Mouse (Mus musculus) hindbrain, embryonic 14.5 days (tissue): ENCODE measurements at regions not wholly inside any gene's neighbourhood (a gene's known extent, or its start where the extent isn't known, plus 50 kb on each side); places are given as distances from the start of the nearest gene placed in this dataset.

ENCODE experiments used
- ATAC-seq: fragments of 200-750 bp; cut with Nextera tagmentation; 2 replicates; pipeline ENCODE4 v1.8.0; 2017; ENCODE audit warnings: moderate number of reproducible peaks, mild to moderate bottlenecking, moderate TSS enrichment, moderate library complexity; ENCODE audit not compliant: low FRiP score
- DNase-seq: peaks from one replicate; pipeline ENCODE4 v3.0.0-alpha.2; 2015; ENCODE audit warnings: low spot score
- H3K27ac ChIP-seq: fragments of 300-500 bp; sonication (generic); 2 replicates; pipeline ENCODE4 v1.5.1; 2014; ENCODE audit warnings: mild to moderate bottlenecking, moderate library complexity
- H3K27me3 ChIP-seq: fragments of 300-500 bp; sonication (generic); 2 replicates; pipeline ENCODE4 v1.6.1; 2014; ENCODE audit warnings: mild to moderate bottlenecking, low read length, mixed read lengths; ENCODE audit not compliant: control insufficient read depth, insufficient read depth
- H3K36me3 ChIP-seq: fragments of 300-500 bp; sonication (generic); replicated peaks from 2 replicates; pipeline ENCODE4 v1.6.1; 2014; ENCODE audit not compliant: control insufficient read depth, insufficient read depth
- H3K4me1 ChIP-seq: fragments of 300-500 bp; sonication (generic); replicated peaks from 2 replicates; pipeline ENCODE4 v1.6.1; 2014; ENCODE audit warnings: antibody characterized with exemption, low read length, mixed read lengths; ENCODE audit not compliant: control insufficient read depth, insufficient read depth
- H3K4me2 ChIP-seq: fragments of 300-500 bp; sonication (generic); replicated peaks from 2 replicates; pipeline ENCODE4 v1.6.1; 2014; ENCODE audit warnings: mild to moderate bottlenecking, moderate library complexity
- H3K4me3 ChIP-seq: fragments of 300-500 bp; sonication (generic); replicated peaks from 2 replicates; pipeline ENCODE4 v1.5.1; 2014; ENCODE audit warnings: mild to moderate bottlenecking, low read length
- H3K9ac ChIP-seq: fragments of 300-500 bp; sonication (generic); 2 replicates; pipeline ENCODE4 v1.6.1; 2014
- H3K9me3 ChIP-seq: fragments of 300-500 bp; sonication (generic); 2 replicates; pipeline ENCODE4 v1.6.1; 2016; ENCODE audit warnings: low read length; ENCODE audit not compliant: control insufficient read depth
- WGBS: fragments of 180-500 bp; shearing (Covaris S2); extraction: QIAGEN DNeasy Blood & Tissue Kit; methylation state at CpG from one replicate; pipeline ENCODE4 v1.1.7; 2014; 5-methylcytosine and 5-hydroxymethylcytosine counted together

- ATAC-seq: no peak
- Histone ChIP-seq H3K27ac (no peak overlapping the region), H3K36me3 (no peaks in the 10 kb centered on the region), H3K4me3 (no peak overlapping the region), H3K4me2 (no peak overlapping the region), H3K9me3 (peaks cover 3% of the 10 kb centered on the region; the same call in 1 of the 2 replicates), H3K4me1 (no peaks in the 10 kb centered on the region), H3K9ac (no peak overlapping the region), H3K27me3 (no peaks in the 10 kb centered on the region)
- no peak for DNase-seq
- 67% methylated on average over 3 of the region's 3 CpGs for WGBS
Observed at GRCm38 (mm10) chr6:107059001-107059765, 259.3 kb upstream of the Crbn start.

GRCm38 (mm10) chr6:107062886-107063565 is 263.1 kb upstream of the Crbn start:
- ATAC-seq (no peak), DNase-seq (no peak)
- H3K27me3 ChIP-seq: no peaks in the 10 kb centered on the region
- no peak overlapping the region for H3K9ac ChIP-seq
- H3K4me2 ChIP-seq: no peak overlapping the region
- no peaks in the 10 kb centered on the region for H3K36me3 ChIP-seq
- peaks cover under 1% of the 10 kb centered on the region; the same call in 1 of the 2 replicates for H3K9me3 ChIP-seq
- 90% methylated on average over 6 of the region's 6 CpGs for WGBS
- no peaks in the 10 kb centered on the region for H3K4me1 ChIP-seq
- H3K4me3 ChIP-seq: no peak overlapping the region
- H3K27ac ChIP-seq: no peak overlapping the region

GRCm38 (mm10) chr6:107070441-107070840 is 270.6 kb upstream of the Crbn start:
- no peaks in the 10 kb centered on the region for H3K36me3 ChIP-seq
- H3K27ac ChIP-seq: no peak overlapping the region
- H3K4me3 ChIP-seq: no peak overlapping the region
- no peak for ATAC-seq
- 88% methylated on average over 7 of the region's 7 CpGs for WGBS
- DNase-seq: no peak
- H3K9me3 ChIP-seq: no peaks in the 10 kb centered on the region
- H3K27me3 ChIP-seq: no peaks in the 10 kb centered on the region
- no peak overlapping the region for H3K9ac ChIP-seq
- no peak overlapping the region for H3K4me2 ChIP-seq
- no peaks in the 10 kb centered on the region for H3K4me1 ChIP-seq

GRCm38 (mm10) chr6:107092600-107092999 is 292.7 kb upstream of the Crbn start:
- Histone ChIP-seq H3K9ac (no peak overlapping the region), H3K27ac (no peak overlapping the region), H3K4me1 (no peaks in the 10 kb centered on the region), H3K27me3 (no peaks in the 10 kb centered on the region), H3K4me2 (no peak overlapping the region), H3K9me3 (no peaks in the 10 kb centered on the region), H3K36me3 (no peaks in the 10 kb centered on the region), H3K4me3 (no peak overlapping the region)
- ATAC-seq: no peak
- no peak for DNase-seq

GRCm38 (mm10) chr6:107128716-107129115 is 328.8 kb upstream of the Crbn start:
- Histone ChIP-seq H3K4me3 (no peak overlapping the region), H3K9ac (no peak overlapping the region), H3K9me3 (no peaks in the 10 kb centered on the region), H3K4me2 (no peak overlapping the region), H3K27me3 (no peaks in the 10 kb centered on the region), H3K4me1 (no peaks in the 10 kb centered on the region), H3K27ac (no peak overlapping the region), H3K36me3 (no peaks in the 10 kb centered on the region)
- 88% methylated on average over 1 of the region's 1 CpGs for WGBS
- ATAC-seq: no peak
- no peak for DNase-seq

- Histone ChIP-seq H3K27me3 (no peaks in the 10 kb centered on the region), H3K27ac (no peak overlapping the region), H3K9me3 (no peaks in the 10 kb centered on the region), H3K4me3 (no peak overlapping the region), H3K4me1 (no peaks in the 10 kb centered on the region), H3K4me2 (no peak overlapping the region), H3K9ac (no peak overlapping the region), H3K36me3 (no peaks in the 10 kb centered on the region)
- 79% methylated on average over 3 of the region's 3 CpGs for WGBS
- DNase-seq: no peak
- ATAC-seq: no peak
Observed at GRCm38 (mm10) chr6:107167736-107168491, 361.7 kb upstream of the Lrrn1 start.

- 88% methylated on average over 2 of the region's 2 CpGs for WGBS
Observed at GRCm38 (mm10) chr6:107218309-107218708, 311.3 kb upstream of the Lrrn1 start.

GRCm38 (mm10) chr6:107218721-107219120 is 310.8 kb upstream of the Lrrn1 start:
- H3K27ac ChIP-seq: no peak overlapping the region
- H3K9me3 ChIP-seq: no peaks in the 10 kb centered on the region
- no peak overlapping the region for H3K4me2 ChIP-seq
- WGBS: 71% methylated on average over 4 of the region's 4 CpGs
- H3K4me3 ChIP-seq: no peak overlapping the region
- H3K9ac ChIP-seq: no peak overlapping the region
- ATAC-seq (no peak), DNase-seq (no peak)
- H3K4me1 ChIP-seq: no peaks in the 10 kb centered on the region
- no peaks in the 10 kb centered on the region for H3K36me3 ChIP-seq
- H3K27me3 ChIP-seq: no peaks in the 10 kb centered on the region

More at GRCm38 (mm10) chr6:107218309-107218708, 311.3 kb upstream of the Lrrn1 start:
- ATAC-seq (no peak), DNase-seq (no peak)
- Histone ChIP-seq H3K9me3 (no peaks in the 10 kb centered on the region), H3K4me3 (no peak overlapping the region), H3K9ac (no peak overlapping the region), H3K27ac (no peak overlapping the region), H3K4me1 (no peaks in the 10 kb centered on the region), H3K27me3 (no peaks in the 10 kb centered on the region), H3K36me3 (no peaks in the 10 kb centered on the region), H3K4me2 (no peak overlapping the region)

- Histone ChIP-seq H3K27me3 (no peaks in the 10 kb centered on the region), H3K4me2 (no peak overlapping the region), H3K4me1 (no peaks in the 10 kb centered on the region), H3K36me3 (no peaks in the 10 kb centered on the region), H3K9ac (no peak overlapping the region), H3K27ac (no peak overlapping the region), H3K9me3 (no peaks in the 10 kb centered on the region), H3K4me3 (no peak overlapping the region)
- ATAC-seq (no peak), DNase-seq (no peak)
- 35% methylated on average over 3 of the region's 3 CpGs for WGBS
Observed at GRCm38 (mm10) chr6:107222602-107223001, 307.0 kb upstream of the Lrrn1 start.
